Mouse (Mus musculus): ENCODE data around the gene Gbp4.

- TF ChIP-seq CTCF (conservative IDR thresholded peaks at IDR 0.05; ENCODE audit: insufficient read depth, insufficient read length, low read depth, low read length) (no peak), POLR2A (IDR thresholded peaks at IDR 0.05; ENCODE audit: low read depth, low read length) (no peak)
Measured at GRCm38 (mm10) chr5:105115740-105116139, 23.6 kb downstream of the Gbp4 start.

Measured in kidney, adult 2 months (tissue).